Mouse (Mus musculus) ovary, postnatal 10 days (tissue): Measurements from ENCODE around the gene Fam8a1.
A peak's percentile ranks its signal among the peaks of the same experiment; 100 is the strongest.

Experiments used
- DNase-seq: peaks from one replicate; pipeline ENCODE4 v3.0.0; 2022; ENCODE audit warnings: low spot score

Gene Fam8a1

GRCm38 (mm10) chr13:46674601-46675000, 5.3 kb downstream of the Fam8a1 start:
- no peak for DNase-seq

DNA sequence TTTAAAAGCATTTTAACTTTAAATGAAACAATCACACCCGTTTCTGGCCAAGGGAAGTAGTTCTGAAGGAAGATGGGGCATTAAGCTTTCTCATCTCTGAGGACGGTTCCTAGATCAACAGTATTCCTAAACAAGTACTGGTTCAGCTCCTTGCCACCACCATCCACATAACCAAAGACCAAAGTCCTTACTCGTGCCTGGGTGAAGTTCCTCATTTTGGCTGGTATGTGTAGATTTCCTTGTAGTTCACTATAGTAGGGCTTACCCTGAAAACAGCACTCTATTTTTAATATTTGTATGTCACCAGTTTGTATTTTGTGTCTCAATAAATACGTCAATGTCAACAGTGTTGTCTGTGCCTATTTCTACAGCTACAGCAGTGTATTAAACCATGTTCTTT, 8.4 kb downstream of the Fam8a1 start:
- no peak for DNase-seq

DNA sequence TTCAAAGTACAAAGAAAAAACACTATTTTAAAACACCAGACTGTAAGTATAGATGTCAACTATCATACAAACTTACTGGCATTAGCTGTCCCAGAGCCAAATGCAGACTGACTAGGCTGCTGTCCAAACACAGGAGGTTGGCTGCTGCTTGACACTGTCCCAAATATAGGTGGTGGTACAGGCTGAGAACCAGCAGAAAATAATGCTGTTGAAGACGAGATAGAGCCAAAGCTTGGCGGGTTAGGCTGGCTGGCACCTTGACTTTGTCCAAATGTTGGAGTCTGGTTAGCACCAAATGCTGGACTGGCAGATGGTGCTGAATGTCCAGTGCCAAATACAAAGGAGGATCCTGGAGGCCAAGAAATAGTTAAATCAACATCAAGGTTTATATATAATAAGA, 13.6 kb downstream of the Fam8a1 start:
- no peak for DNase-seq

- DNase-seq = no peak
These were observed 14.0 kb downstream of the Fam8a1 start for GRCm38 (mm10) chr13:46683370-46683769.

GRCm38 (mm10) chr13:46690559-46691241, 21.4 kb downstream of the Fam8a1 start:
- no peak for DNase-seq

DNA sequence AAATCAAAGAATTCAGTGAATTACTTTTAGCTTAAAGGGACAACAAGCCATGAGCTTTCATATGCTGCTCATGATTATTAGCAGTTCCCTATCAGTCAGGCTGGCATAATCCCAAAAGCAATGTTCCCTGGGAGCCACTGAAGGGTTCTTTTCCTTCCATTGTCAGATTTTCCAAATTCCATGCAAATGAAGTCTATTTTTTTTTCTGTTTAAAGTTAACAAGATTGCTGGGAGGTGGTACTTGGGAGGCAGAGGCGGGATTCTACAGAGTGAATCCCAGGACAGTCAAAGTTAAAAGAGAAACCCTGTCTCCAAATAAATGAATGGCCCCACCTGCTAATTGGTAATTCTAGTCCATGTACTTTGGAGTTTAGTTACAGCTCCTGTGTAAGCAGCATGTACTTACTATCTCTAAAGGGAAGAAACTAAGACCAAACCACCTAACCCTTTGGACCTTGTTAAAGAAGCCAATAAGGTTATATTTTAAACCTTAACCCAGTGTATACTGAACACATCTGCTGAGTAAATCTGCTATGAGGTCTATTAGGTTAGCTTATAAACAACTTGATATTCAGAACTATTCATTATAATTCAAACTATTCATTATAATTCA, 26.1 kb downstream of the Fam8a1 start:
- no peak for DNase-seq

GRCm38 (mm10) chr13:46695932-46696331, 26.6 kb downstream of the Fam8a1 start:
- DNase-seq = no peak

- no peak for DNase-seq
These were observed 27.5 kb downstream of the Fam8a1 start for GRCm38 (mm10) chr13:46696788-46697187.

DNA sequence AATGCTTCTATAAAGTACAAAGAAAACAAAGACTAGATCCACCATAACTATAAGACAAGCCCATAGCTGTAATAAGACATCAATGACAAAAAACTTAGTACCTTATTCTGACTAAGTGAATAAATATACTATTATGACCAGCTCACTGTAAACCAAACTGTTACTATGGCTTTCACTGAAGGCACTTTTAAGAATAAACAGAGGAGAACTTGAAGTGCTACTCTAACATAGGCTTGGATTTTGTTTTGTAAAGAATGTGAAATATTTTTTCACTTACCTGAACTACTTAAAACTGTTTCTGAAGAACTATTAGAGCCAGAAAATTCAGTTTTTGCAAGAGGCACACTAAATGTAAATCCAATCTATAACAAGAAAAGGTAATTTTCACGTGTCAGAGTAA, 30.1 kb downstream of the Fam8a1 start:
- no peak for DNase-seq

GRCm38 (mm10) chr13:46701486-46701885, 32.2 kb downstream of the Fam8a1 start:
- DNase-seq = no peak

GRCm38 (mm10) chr13:46703138-46703537, 33.8 kb downstream of the Fam8a1 start:
- no peak for DNase-seq

GRCm38 (mm10) chr13:46713486-46713885, 44.2 kb downstream of the Fam8a1 start:
- no peak for DNase-seq

DNA sequence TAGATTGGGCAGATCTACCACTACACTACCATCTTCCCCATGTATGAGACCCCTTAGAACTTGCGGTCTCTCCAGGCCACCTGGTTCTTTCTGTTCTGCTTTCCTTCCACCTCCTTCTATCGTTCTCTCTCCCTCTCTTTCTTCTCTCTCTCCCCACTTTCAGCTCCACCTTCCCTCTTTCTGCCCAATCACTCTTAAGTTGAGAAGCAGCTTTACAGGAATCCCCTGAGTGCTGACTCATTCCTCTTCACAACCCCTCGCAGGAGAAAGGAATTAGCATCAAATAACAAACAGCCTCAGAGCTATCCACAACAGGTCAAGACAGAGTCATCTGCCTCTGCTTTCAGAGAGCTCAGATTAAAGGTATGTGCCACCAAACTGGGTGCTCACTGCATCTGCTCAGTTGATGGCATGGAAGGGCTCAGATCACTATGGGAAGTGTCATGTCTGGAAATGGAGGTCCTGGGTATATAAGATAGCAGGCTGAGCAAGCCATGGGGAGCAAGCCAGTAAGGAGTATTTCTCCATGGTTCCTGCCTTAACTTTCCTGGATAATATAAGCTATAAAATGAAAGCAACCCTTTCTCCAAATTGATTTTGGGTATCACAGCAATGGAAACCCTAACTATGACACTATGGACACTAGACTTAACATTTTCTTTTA, 46.8 kb downstream of the Fam8a1 start:
- DNase-seq = no peak

GRCm38 (mm10) chr13:46718893-46719400, 49.6 kb downstream of the Fam8a1 start:
- DNase-seq = no peak

- no peak for DNase-seq
These were observed 51.7 kb downstream of the Fam8a1 start for GRCm38 (mm10) chr13:46721009-46721408.

DNA sequence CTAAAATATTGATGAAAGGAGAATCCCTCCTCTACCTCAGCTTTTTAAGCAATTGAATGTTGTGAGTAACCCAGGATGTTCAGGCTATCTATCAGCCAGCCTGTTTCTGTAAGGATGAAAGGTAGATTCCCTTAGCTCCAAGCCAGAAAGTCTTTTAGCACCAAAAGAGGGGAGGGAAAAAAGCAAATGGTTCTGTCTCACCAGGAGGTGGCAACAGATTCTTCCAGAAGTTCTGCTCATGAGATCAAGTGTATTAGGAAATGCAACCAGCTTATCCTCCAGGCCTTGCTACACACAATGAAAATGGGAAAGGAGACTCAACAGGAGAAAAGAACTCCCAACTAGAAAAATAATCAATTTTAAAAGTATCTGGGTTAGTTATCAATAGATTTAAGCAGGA, 55.0 kb downstream of the Fam8a1 start:
- no peak for DNase-seq

- DNase-seq = no peak
These were observed 55.9 kb downstream of the Fam8a1 start for GRCm38 (mm10) chr13:46725227-46725626.

- peak; percentile 6 for DNase-seq
These were observed 57.1 kb downstream of the Fam8a1 start for GRCm38 (mm10) chr13:46726288-46727037.

DNA sequence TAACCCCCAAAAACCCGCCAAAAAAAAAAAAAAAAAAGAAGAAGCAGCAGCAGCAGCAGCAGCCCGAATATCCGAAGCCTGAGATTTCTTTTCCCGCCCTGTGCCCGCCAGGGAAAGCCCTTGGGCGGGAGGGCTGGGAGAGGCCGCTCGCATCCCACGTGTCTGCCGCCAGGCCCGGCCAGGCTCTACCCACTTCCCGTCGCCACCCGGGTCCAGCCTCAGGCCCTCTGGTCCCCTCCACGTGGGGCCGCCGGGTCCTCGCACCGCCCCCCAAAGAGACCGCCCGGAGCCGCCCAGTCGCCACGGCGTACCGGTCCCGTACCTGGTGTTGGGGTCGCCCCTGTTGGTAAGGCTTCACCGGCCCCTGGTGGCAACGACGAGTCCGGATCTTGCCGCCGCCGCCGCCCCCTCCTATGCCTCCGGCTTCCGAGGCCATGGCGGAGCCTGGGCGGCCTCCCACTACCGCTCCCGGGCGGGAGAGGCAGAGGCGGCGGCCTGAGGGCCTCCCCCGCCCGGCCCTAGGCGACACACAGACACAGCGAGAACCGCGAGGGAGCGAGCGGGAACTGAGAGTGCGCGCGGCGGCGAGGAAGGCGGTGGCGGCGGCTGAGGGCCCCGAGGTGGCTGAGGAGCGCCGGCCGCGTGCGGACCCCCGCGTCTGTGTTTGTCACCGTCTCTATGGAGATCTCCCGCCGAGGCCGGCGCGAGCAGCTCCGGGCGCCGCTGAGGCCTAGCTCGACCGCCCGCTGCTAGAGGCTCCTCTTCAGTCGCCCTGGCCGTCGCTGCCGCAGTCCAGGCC, 57.9 kb downstream of the Fam8a1 start:
- DNase-seq = peak; percentile 53
